Mouse (Mus musculus): ENCODE data around the gene Supt6. TPM values are rescaled to one million over a fixed set of nuclear protein-coding genes. Genes with fewer than 3 reads are reported as not detected.

Gene Supt6
- total RNA-seq, 2 experiments from 2014 or later = 132 to 137 TPM

- no peak for DNase-seq (ENCODE audit: low spot score in 2 of 2)
- TF ChIP-seq CTCF (conservative IDR thresholded peaks at IDR 0.05) = no peak
- peak overlapping the region; percentile 62 for H3K4me3 ChIP-seq
- peak overlapping the region; percentile 82 for H3K27ac ChIP-seq
Observed at GRCm38 (mm10) chr11:78177437-78177836, 68.3 kb downstream of the Supt6 start.

- Histone ChIP-seq H3K27ac (peak overlapping the region; percentile 82), H3K4me3 (peak overlapping the region; percentile 62)
- no peak for TF ChIP-seq CTCF (conservative IDR thresholded peaks at IDR 0.05)
- no peak for DNase-seq (ENCODE audit: low spot score in 2 of 2)
Observed at GRCm38 (mm10) chr11:78176905-78177331, 68.9 kb downstream of the Supt6 start.

- peak; percentile 70 to 79 for DNase-seq (ENCODE audit: low spot score in 2 of 2)
- Histone ChIP-seq H3K4me3 (peak within 1 kb of the TSS; percentile 62), H3K27ac (peak within 1 kb of the TSS; percentile 82)
- no peak for TF ChIP-seq CTCF (conservative IDR thresholded peaks at IDR 0.05)
Observed at GRCm38 (mm10) chr11:78176402-78176862, 69.4 kb downstream of the Supt6 start, which contains the start of the genes Nek8 and Tlcd1. Nek8 (minus strand) TSS chr11:78176675. Tlcd1 (plus strand) TSS chr11:78176711.

GRCm38 (mm10) chr11:78175771-78176401, 69.9 kb downstream of the Supt6 start:
- TF ChIP-seq CTCF (conservative IDR thresholded peaks at IDR 0.05) = peak; percentile 52
- H3K4me3 ChIP-seq = peak overlapping the region; percentile 62
- DNase-seq (ENCODE audit: low spot score in 2 of 2) = no peak
- peak overlapping the region; percentile 82 for H3K27ac ChIP-seq

GRCm38 (mm10) chr11:78174506-78174905, 71.3 kb downstream of the Supt6 start:
- no peak for DNase-seq (ENCODE audit: low spot score in 2 of 2)
- no peak overlapping the region for H3K4me3 ChIP-seq
- no peak for TF ChIP-seq CTCF (conservative IDR thresholded peaks at IDR 0.05)
- H3K27ac ChIP-seq = no peak overlapping the region

GRCm38 (mm10) chr11:78172748-78173383, 72.9 kb downstream of the Supt6 start:
- H3K27ac ChIP-seq = no peak overlapping the region
- TF ChIP-seq CTCF (conservative IDR thresholded peaks at IDR 0.05) = no peak
- no peak for DNase-seq (ENCODE audit: low spot score in 2 of 2)
- H3K4me3 ChIP-seq = no peak overlapping the region

GRCm38 (mm10) chr11:78172034-78172747, 73.6 kb downstream of the Supt6 start:
- no peak overlapping the region for H3K27ac ChIP-seq
- H3K4me3 ChIP-seq = no peak overlapping the region
- TF ChIP-seq CTCF (conservative IDR thresholded peaks at IDR 0.05) = peak; percentile 50
- no peak for DNase-seq (ENCODE audit: low spot score in 2 of 2)

GRCm38 (mm10) chr11:78171328-78171727, 74.5 kb downstream of the Supt6 start:
- no peak for DNase-seq (ENCODE audit: low spot score in 2 of 2)
- no peak overlapping the region for H3K27ac ChIP-seq
- TF ChIP-seq CTCF (conservative IDR thresholded peaks at IDR 0.05) = peak; percentile 56
- H3K4me3 ChIP-seq = no peak overlapping the region

- no peak for DNase-seq (ENCODE audit: low spot score in 2 of 2)
- no peak for TF ChIP-seq CTCF (conservative IDR thresholded peaks at IDR 0.05)
- Histone ChIP-seq H3K4me3 (no peak overlapping the region), H3K27ac (no peak overlapping the region)
Observed at GRCm38 (mm10) chr11:78170306-78170705, 75.5 kb downstream of the Supt6 start.

GRCm38 (mm10) chr11:78168541-78169468, 77.0 kb downstream of the Supt6 start:
- no peak for DNase-seq (ENCODE audit: low spot score in 2 of 2)
- no peak overlapping the region for H3K4me3 ChIP-seq
- TF ChIP-seq CTCF (conservative IDR thresholded peaks at IDR 0.05) = no peak
- no peak overlapping the region for H3K27ac ChIP-seq

GRCm38 (mm10) chr11:78167257-78167959, 78.4 kb downstream of the Supt6 start:
- Histone ChIP-seq H3K27ac (no peak overlapping the region), H3K4me3 (no peak overlapping the region)
- no peak for DNase-seq (ENCODE audit: low spot score in 2 of 2)
- no peak for TF ChIP-seq CTCF (conservative IDR thresholded peaks at IDR 0.05)

- TF ChIP-seq CTCF (conservative IDR thresholded peaks at IDR 0.05) = no peak
- Histone ChIP-seq H3K4me3 (no peak overlapping the region), H3K27ac (no peak overlapping the region)
- no peak for DNase-seq (ENCODE audit: low spot score in 2 of 2)
Observed at GRCm38 (mm10) chr11:78166640-78167039, 79.1 kb downstream of the Supt6 start.
